Mouse (Mus musculus) testis, adult 2 months (tissue): ENCODE measurements around the gene Plcg1.

Experiments used
- CTCF ChIP-seq: fragments of 200-500 bp; IDR thresholded peaks from 2 replicates; pipeline ENCODE4 v1.5.1; 2012; ENCODE audit warnings: low read depth, mild to moderate bottlenecking, inconsistent platforms, low read length, moderate library complexity; ENCODE audit not compliant: control insufficient read depth, insufficient read depth, insufficient replicate concordance
- POLR2A ChIP-seq: fragments of 200-500 bp; IDR thresholded peaks from 2 replicates; pipeline ENCODE4 v1.6.1; 2012; ENCODE audit warnings: low read depth, mild to moderate bottlenecking, inconsistent platforms, low read length, moderate library complexity; ENCODE audit not compliant: control insufficient read depth

- no peak for TF ChIP-seq CTCF
- no peak for TF ChIP-seq POLR2A
Measured at GRCm38 (mm10) chr2:160770409-160770808, 39.3 kb downstream of the Plcg1 start.
